Mouse (Mus musculus): Measurements from ENCODE around the gene 1700113H08Rik. TPM values are rescaled to one million over a fixed set of nuclear protein-coding genes. Genes with fewer than 3 reads are reported as not detected.

1700113H08Rik gene
- polyA plus RNA-seq, 1 experiment from 2014 or later = 0.14 TPM

DNA sequence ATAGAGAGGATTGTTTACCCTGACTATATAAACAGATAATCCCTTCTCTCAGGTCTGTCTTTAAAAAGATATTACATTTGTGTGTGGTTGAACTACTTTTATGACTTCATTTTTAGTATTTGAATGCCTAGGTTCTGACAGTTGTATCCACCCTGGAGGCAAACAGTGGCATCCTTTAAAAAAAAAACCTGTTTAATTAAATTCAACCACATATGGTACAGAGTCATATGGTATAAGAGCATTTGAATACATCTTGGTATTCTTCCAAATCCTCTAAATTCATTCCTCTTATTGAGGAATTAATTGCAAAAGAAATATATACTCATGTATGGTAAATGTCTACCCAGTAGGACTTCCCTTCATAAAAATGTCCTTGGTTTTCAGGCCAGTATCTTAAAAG lies 217.2 kb downstream of the 1700113H08Rik start:
- Histone ChIP-seq H3K9me3 (ENCODE audit: control insufficient read depth, low read length) (no peaks in the 10 kb centered on the region), H3K4me1 (replicated peaks; ENCODE audit: control insufficient read depth, insufficient read depth, low read length) (no peaks in the 10 kb centered on the region), H3K27ac (ENCODE audit: low read depth) (no peak overlapping the region), H3K4me2 (ENCODE audit: low read length) (no peak overlapping the region), H3K27me3 (replicated peaks; ENCODE audit: control insufficient read depth, insufficient read depth, low read length) (no peaks in the 10 kb centered on the region), H3K9ac (ENCODE audit: low read length) (no peak overlapping the region), H3K4me3 (ENCODE audit: low read depth, low read length) (no peak overlapping the region), H3K36me3 (ENCODE audit: control insufficient read depth, insufficient read depth, low read length) (no peaks in the 10 kb centered on the region)
- ATAC-seq (replicated peaks; ENCODE audit: low FRiP score, low TSS enrichment, low read depth) (no peak), DNase-seq (ENCODE audit: low spot score) (no peak)

Other genes with a start within 250 kb of the 1700113H08Rik start
- 1.3 and 2.6 TPM in 2 replicates for gene Stab2, start 50.0 kb upstream of the 1700113H08Rik start, polyA plus RNA-seq (2014; fragmentation: Nextera tagmentation; extraction: Ambion mirVana)